Mouse (Mus musculus) forebrain, postnatal 0 days (tissue): ENCODE measurements around the gene Cadps2. TPM values are rescaled to one million over a fixed set of nuclear protein-coding genes. Genes with fewer than 3 reads are reported as not detected.
A peak's percentile ranks its signal among the peaks of the same experiment; 100 is the strongest.

Experiments
- ATAC-seq: fragments of 200-750 bp; cut with Nextera tagmentation; 2 replicates; pipeline ENCODE4 v1.8.0; 2017; ENCODE audit warnings: mild to moderate bottlenecking, moderate library complexity
- DNase-seq: peaks from one replicate; pipeline ENCODE4 v3.0.0-alpha.2; 2015
- H3K27ac ChIP-seq: fragments of 300-500 bp; sonication (generic); 2 replicates; pipeline ENCODE4 v1.5.1; 2014; ENCODE audit warnings: low read depth, mild to moderate bottlenecking, antibody characterized with exemption, low read length, moderate library complexity, mixed read lengths
- H3K27me3 ChIP-seq: fragments of 300-500 bp; sonication (generic); 2 replicates; pipeline ENCODE4 v1.6.1; 2014; ENCODE audit warnings: mild to moderate bottlenecking, low read length, mixed read lengths; ENCODE audit not compliant: insufficient read depth
- H3K36me3 ChIP-seq: fragments of 300-500 bp; sonication (generic); 2 replicates; pipeline ENCODE4 v1.6.1; 2014; ENCODE audit warnings: mild to moderate bottlenecking, moderate library complexity; ENCODE audit not compliant: insufficient read depth
- H3K4me1 ChIP-seq: fragments of 300-500 bp; sonication (generic); 2 replicates; pipeline ENCODE4 v1.6.1; 2014; ENCODE audit warnings: antibody characterized with exemption; ENCODE audit not compliant: insufficient read depth
- H3K4me2 ChIP-seq: fragments of 300-500 bp; sonication (generic); 2 replicates; pipeline ENCODE4 v1.6.1; 2014; ENCODE audit warnings: low read depth, mild to moderate bottlenecking, moderate library complexity
- H3K4me3 ChIP-seq: fragments of 300-500 bp; sonication (generic); 2 replicates; pipeline ENCODE4 v1.5.1; 2014; ENCODE audit warnings: low read depth, low read length, mixed read lengths
- H3K9ac ChIP-seq: fragments of 300-500 bp; sonication (generic); 2 replicates; pipeline ENCODE4 v1.6.1; 2014; ENCODE audit warnings: mild to moderate bottlenecking
- H3K9me3 ChIP-seq: fragments of 300-500 bp; sonication (generic); 2 replicates; pipeline ENCODE4 v1.6.1; 2016; ENCODE audit warnings: low read length
- CTCF ChIP-seq: sonication (generic); IDR thresholded peaks from 2 replicates; pipeline ENCODE4 v1.5.1; 2016; ENCODE audit warnings: antibody characterized with exemption, control low read depth, low read depth
- WGBS: fragments of 180-500 bp; shearing (Covaris S2); extraction: QIAGEN DNeasy Blood & Tissue Kit; methylation state at CpG from one replicate; pipeline ENCODE4 v1.1.7; 2014; 5-methylcytosine and 5-hydroxymethylcytosine counted together
- polyA plus RNA-seq: library from polyadenylated mRNA; unstranded; fragments of >200 nt; fragmentation: Nextera tagmentation; extraction: Ambion mirVana; gene quantifications from 2 replicates; pipeline ENCODE4 v1.2.1, GENCODE M21; 2015
- total RNA-seq: library from RNA; depleted of rRNA; stranded (reverse); fragments of >200 nt; gene quantifications from 2 replicates; pipeline ENCODE4 v1.2.3, GENCODE M21; 2014

Cadps2 gene
- total and polyA plus RNA-seq, 2 experiments from 2014 or later: 7.0 to 24.8 TPM

DNA sequence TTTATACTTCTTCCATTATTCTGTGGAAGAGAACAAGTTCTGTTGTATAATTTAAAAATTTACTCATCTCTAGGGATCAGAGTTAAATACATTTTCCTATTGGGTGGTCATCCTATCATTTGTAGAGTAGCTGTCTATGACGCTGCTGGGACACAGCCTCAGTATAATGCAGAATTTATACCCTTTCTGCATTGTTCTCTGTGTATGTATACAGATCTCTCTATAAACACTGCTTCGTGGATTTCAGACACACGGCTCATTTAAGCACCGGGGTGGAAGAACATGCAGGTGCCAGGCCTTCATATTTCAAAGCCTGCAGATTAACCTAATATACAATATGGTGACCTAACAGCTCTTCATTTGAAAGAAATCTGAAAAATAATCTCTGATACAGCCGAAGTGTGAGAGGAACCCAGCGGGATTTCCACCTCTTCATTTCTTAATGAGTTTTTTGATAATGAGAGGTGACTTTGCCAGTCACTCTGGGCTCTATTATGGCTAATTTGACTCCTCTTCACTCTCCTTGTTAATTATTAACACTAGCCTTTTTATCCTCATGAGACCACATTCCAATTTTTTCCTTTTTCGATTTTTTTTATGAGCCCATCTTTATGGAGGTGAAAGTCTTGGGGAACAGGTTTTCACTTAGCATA lies 501.7 kb downstream of the Cadps2 start:
- no peak for TF ChIP-seq CTCF
- Histone ChIP-seq H3K4me3 (no peak overlapping the region), H3K27ac (no peak overlapping the region), H3K9ac (no peak overlapping the region), H3K36me3 (no peaks in the 10 kb centered on the region), H3K4me1 (no peaks in the 10 kb centered on the region), H3K9me3 (no peaks in the 10 kb centered on the region), H3K27me3 (no peaks in the 10 kb centered on the region), H3K4me2 (no peak overlapping the region)
- no peak for ATAC-seq
- 48% methylated on average over 7 of the region's 7 CpGs for WGBS
- no peak for DNase-seq

DNA sequence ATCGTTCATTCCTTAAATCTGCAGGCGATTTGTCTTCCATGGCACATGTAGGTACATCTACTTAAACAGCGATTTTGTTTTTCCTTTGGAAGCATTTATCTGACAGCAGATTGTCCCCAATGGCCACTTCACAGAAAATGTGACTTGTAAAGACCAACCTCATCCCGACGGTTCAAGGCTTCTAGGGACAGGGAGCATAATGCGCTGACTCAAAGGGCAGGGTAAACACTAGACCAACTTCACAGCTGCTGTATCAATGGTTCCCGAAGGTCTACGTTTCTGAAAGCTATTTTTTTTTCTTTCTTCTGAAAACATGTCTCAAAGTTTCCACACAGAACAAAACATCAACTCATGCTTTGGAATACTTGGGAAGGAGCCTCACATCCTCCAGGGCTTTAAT lies 524.3 kb downstream of the Cadps2 start:
- no peaks in the 10 kb centered on the region for H3K27me3 ChIP-seq
- H3K4me3 ChIP-seq: no peak overlapping the region
- DNase-seq (no peak), ATAC-seq (no peak)
- H3K4me1 ChIP-seq: no peaks in the 10 kb centered on the region
- H3K27ac ChIP-seq: no peak overlapping the region
- H3K4me2 ChIP-seq: no peak overlapping the region
- TF ChIP-seq CTCF: no peak
- no peaks in the 10 kb centered on the region for H3K9me3 ChIP-seq
- no peak overlapping the region for H3K9ac ChIP-seq
- no peaks in the 10 kb centered on the region for H3K36me3 ChIP-seq
- 27% methylated on average over 8 of the region's 8 CpGs for WGBS

DNA sequence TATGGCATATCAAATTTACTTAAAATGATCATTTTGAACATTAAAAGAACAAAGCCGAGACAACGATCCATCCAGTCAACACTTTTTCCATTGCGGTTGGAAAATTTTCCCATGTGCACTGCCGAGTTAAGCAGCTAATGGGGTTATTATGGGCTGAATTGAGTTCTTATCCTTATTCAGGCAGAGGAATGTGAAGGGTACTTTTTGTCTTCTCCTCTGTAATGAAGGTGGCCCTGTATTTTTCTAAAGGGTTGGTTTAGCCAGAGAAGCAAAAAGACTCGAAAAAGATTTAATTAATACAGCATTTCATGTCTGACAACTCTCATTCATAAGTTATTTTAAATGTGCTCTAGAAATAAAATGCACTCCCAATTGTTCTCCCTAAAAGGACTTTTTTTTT lies 524.9 kb downstream of the Cadps2 start:
- peak; percentile 59; the same call in 1 of the 2 replicates for ATAC-seq
- 17% methylated on average over 5 of the region's 5 CpGs for WGBS

DNA sequence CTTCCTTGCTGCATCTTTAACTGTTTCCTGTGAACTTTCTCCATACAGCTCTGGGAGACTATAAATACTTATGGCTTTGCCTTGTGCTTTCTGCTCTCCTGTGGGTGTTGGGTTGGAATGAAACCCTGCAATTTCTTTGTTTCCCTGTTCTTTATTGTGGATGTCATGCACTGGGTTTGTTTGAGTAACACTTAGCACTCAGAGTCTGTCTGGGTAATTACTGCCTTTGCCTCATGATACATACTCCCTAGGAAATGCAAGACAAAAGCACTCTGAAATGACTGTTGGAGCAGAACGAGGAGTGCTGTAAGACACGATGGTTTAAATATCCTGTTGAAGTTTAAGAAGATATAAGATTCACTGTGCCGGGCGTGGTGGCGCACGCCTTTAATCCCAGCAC lies 533.2 kb downstream of the Cadps2 start:
- Histone ChIP-seq H3K36me3 (no peaks in the 10 kb centered on the region), H3K9ac (no peak overlapping the region), H3K9me3 (no peaks in the 10 kb centered on the region), H3K4me2 (no peak overlapping the region), H3K4me1 (no peaks in the 10 kb centered on the region), H3K27me3 (peaks cover 3% of the 10 kb centered on the region; the same call in 1 of the 2 replicates), H3K4me3 (no peak overlapping the region), H3K27ac (no peak overlapping the region)
- DNase-seq: no peak
- ATAC-seq: peak; percentile 55
- TF ChIP-seq CTCF: no peak
- WGBS: 73% methylated on average over 6 of the region's 6 CpGs

More for the DNA sequence above, 524.9 kb downstream of the Cadps2 start:
- no peaks in the 10 kb centered on the region for H3K4me1 ChIP-seq
- H3K4me3 ChIP-seq: no peak overlapping the region
- no peak overlapping the region for H3K4me2 ChIP-seq
- H3K27ac ChIP-seq: no peak overlapping the region
- no peak for TF ChIP-seq CTCF
- H3K9ac ChIP-seq: no peak overlapping the region
- no peaks in the 10 kb centered on the region for H3K27me3 ChIP-seq
- no peaks in the 10 kb centered on the region for H3K9me3 ChIP-seq
- H3K36me3 ChIP-seq: no peaks in the 10 kb centered on the region
- no peak for DNase-seq

DNA sequence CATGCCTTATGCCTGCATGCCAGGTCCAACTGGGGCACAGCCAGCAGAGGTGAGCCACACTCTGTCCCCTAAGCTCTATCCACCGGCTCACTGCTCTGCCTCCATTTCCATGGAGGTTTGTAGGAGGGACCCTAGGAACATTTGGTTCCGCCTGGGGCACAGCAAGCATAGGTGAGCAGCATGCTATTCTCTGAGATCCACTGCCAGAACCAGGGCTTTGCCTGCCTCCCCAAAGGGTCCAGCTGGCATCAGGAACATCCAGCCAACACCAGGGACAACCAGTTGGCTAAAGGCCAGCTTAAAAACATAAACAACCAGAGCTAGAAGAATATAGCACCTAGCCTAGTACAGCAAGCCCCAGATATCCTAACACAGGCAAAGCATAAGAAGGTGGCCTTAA lies 540.6 kb downstream of the Cadps2 start:
- no peak overlapping the region for H3K4me3 ChIP-seq
- H3K4me2 ChIP-seq: no peak overlapping the region
- no peaks in the 10 kb centered on the region for H3K9me3 ChIP-seq
- no peaks in the 10 kb centered on the region for H3K4me1 ChIP-seq
- DNase-seq (no peak), ATAC-seq (no peak)
- WGBS: 89% methylated on average over 2 of the region's 2 CpGs
- no peaks in the 10 kb centered on the region for H3K36me3 ChIP-seq
- H3K9ac ChIP-seq: no peak overlapping the region
- no peak for TF ChIP-seq CTCF
- no peak overlapping the region for H3K27ac ChIP-seq
- no peaks in the 10 kb centered on the region for H3K27me3 ChIP-seq

DNA sequence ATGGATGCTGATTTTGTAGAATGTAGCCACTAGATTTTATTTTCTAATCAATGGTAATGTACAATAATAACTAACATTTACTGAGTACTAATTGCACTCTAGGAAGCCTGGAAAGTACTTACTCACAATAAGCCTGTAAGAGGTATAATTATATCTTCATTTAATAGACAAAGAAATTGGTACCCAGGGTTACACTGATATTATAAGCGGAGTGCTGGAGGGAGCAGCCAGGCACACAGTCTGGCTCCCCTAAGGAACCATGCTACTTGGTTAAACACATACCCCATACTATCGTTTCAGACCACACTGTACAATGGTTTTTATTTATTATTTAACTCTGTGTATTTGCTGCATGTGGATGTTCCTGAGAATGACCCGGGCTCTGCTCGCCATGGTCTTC lies 544.5 kb downstream of the Cadps2 start:
- Histone ChIP-seq H3K9ac (no peak overlapping the region), H3K36me3 (no peaks in the 10 kb centered on the region), H3K4me1 (no peaks in the 10 kb centered on the region), H3K27ac (no peak overlapping the region), H3K27me3 (no peaks in the 10 kb centered on the region; the same call in 1 of the 2 replicates), H3K4me2 (no peak overlapping the region), H3K9me3 (no peaks in the 10 kb centered on the region), H3K4me3 (no peak overlapping the region)
- ATAC-seq: peak; percentile 81
- DNase-seq: no peak
- no peak for TF ChIP-seq CTCF
- 76% methylated on average over 4 of the region's 4 CpGs for WGBS

DNA sequence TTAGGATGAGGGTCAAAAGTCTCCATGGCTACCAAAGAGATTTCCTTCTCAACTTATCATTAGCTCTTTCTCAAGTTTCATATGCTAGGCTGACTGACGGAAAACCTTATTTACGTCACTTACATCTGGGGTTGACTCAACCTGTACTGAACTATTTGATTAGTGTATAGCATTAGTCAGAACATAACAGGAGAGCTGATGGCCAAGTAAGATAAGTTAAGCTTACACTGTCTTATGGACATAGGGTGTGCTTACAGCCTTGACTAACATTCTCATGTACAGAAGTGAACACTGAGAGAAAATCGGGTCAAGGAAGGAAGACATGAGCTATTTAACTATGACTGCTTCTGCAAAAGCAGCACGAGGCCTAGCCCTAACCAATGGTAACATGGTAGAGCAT lies 550.5 kb downstream of the Cadps2 start:
- no peak for DNase-seq
- H3K9ac ChIP-seq: no peak overlapping the region
- no peak overlapping the region for H3K4me3 ChIP-seq
- H3K36me3 ChIP-seq: no peaks in the 10 kb centered on the region
- no peak overlapping the region for H3K4me2 ChIP-seq
- no peak for TF ChIP-seq CTCF
- H3K27me3 ChIP-seq: peaks cover 6% of the 10 kb centered on the region; the same call in 1 of the 2 replicates
- H3K4me1 ChIP-seq: no peaks in the 10 kb centered on the region
- H3K27ac ChIP-seq: no peak overlapping the region
- no peak for ATAC-seq
- WGBS: 94% methylated on average over 4 of the region's 4 CpGs
- H3K9me3 ChIP-seq: no peaks in the 10 kb centered on the region
